Mouse (Mus musculus): ENCODE results near the gene Ogfod3.

The Ogfod3 gene

GRCm38 (mm10) chr11:121204161-121205006 lies at the start of gene Ogfod3, which contains the start of gene Hexdc:
Ogfod3 (minus strand) TSS chr11:121204711.
Hexdc (plus strand) TSS chr11:121204433.
- peak; percentile 97 to 98 for DNase-seq

- no peak for DNase-seq
Observed at GRCm38 (mm10) chr11:121250196-121250595, 45.7 kb upstream of the Ogfod3 start.

- no peak for DNase-seq
Observed at GRCm38 (mm10) chr11:121239669-121240068, 35.2 kb upstream of the Ogfod3 start.

DNA sequence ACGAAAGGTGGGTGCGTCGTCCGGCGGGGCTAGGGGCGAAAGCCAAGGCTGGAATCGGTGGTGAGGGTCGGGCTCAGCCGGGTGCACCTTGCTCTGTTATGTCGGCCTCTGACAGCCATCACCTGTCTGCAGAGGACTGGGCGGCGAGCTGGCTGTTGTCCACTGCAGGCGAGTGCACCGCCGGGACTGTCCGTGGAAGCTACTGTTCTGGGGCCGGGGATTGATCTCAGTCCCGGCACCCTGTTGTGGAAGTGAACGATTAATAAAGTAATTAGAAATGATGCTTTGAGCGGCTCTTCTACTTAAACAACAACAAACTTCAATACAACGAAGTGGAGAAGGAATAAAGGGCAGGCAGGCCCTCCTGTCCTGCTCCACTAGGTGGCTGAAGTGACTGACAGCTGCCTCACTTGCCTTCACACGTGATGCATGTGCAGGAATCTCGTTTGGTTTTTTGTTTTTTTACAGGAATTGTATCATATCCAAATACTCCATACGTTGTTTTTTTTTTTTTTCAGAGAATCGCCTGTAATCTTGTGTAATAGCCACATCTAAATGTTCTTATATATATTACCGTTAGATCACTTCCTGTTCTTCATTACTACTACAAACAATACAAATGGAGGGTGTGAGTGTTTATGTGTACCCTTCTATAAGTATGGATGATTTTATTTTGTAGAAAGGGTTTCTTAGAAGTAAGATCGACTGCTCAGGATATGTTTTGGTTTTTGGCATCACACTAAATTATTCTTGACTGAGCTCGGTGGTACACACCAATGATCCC lies 33.0 kb upstream of the Ogfod3 start:
- no peak for DNase-seq

DNA sequence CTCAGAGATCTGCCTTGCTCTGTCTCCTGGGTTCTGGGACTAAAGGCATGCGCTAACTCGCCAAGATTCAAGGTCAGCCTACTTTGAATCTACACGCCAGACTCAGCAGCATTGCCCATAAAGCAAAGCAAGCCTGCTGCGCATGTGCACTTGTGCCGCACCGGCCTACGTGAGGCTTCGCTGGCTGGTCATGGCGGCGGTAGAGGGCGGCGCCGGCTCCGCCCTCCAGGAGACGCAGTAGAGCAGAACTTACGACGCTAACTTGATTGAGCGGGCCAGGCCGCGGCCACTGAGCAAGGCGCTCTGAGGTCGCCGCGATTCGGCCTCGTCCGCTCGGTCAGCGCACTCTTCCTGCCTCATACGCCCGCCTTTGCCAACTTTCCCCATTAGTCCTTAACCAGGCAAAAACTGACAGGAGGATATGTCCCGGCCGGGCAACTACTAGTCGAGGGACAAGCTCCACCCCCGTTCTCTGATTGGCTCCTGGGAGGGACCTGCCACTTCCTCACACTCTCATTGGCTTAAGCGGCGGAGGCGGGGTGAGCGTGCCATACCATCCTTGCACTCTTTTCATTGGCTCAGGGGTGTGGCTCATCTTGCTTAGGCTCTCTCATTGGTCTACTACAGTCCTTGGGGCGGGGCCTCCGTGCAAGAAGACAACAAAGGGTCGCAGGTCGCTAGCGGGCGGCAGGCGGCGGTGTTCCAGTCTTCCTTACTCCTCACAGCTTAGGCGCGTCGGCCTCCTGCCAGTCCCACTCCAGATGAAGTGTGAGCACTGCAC lies 32.2 kb upstream of the Ogfod3 start, which contains the start of gene Narf:
Gene Narf (plus strand): TSS at position 690 of the 781 bp plus-strand sequence.
- peak; percentile 96 to 97 for DNase-seq

DNA sequence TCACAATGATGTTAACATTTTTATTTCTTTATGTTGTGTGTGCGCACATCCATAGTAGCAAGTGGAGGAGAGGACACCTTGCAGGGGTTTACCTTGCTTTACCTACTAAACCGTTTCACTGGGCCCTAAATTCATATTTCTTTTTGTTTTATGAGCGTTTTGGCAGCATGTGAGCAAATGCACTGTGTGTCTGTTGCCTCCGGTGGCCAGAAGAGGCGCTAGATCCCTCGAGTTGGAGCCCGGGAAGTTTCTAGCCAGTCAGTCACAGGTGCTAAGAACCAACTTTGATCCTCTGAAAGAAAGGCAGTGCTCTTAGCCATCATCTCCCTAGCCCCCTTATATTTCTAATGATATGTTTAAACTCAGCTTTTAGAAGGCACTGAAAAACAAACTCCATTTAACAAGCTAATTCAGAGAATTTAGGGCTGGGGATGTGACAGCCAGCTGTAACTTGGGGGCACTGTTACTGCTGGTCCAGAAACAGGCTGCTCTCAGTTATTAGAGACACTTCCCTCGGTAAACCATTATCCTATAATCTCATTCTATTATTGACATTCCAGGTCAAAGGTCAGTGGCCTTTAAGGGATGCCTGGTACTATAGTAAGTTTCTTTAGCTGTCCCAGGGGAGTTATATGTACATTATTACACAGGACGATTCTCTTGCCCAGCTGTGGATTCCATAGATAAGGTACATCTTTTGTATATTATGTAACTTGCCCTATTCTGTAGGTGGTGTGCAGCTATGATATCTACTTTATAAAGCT lies 31.1 kb upstream of the Ogfod3 start:
- DNase-seq = peak; percentile 74 to 77

- no peak for DNase-seq
Observed at GRCm38 (mm10) chr11:121232706-121233105, 28.2 kb upstream of the Ogfod3 start.

- no peak for DNase-seq
Observed at GRCm38 (mm10) chr11:121231628-121232291, 27.2 kb upstream of the Ogfod3 start.

DNA sequence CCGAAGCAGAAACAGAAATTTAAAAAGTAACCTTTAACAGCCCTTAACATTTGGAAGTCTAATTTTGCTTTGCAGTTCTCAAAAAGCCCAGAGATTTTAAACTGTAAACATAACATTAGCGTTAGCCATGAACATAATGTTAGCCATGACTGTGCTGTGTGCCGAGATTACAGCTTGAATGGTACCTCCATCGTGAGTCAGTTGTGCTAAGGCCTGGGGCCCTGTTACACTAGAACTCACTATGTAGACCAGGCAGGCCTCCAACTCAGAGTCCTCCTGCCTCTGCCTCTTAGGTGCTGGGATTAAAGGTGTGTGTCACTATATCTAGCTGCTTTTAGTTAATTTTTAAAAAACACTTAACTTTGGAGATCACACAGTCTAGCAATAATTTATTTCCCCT lies 26.7 kb upstream of the Ogfod3 start:
- no peak for DNase-seq

DNA sequence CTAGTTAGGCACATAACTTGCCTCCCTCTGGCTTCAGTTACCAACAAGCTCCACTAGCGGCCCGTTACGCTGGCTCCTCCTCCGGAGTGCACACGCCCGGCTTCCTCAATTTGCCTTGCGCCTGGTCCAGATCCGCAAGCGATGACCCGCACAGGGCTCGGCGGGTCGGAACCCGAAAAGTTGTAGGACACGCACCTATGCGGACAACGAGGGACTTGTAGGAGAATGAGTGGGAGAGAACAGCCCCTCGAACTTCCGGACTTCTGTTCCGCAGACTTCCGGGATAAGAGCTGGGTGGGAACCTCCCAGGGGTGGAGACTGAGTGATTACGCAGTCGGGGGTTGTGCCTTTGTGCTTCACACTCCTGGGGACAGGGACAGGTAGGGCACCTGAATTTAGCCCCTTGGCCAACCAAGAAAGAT lies 24.5 kb upstream of the Ogfod3 start, which contains the start of gene Cybc1:
Gene Cybc1 (minus strand): TSS at position 305 of the 422 bp plus-strand sequence.
- DNase-seq = peak; percentile 90 to 92

GRCm38 (mm10) chr11:121228129-121229017 lies 23.9 kb upstream of the Ogfod3 start:
- peak; percentile 39 to 43 for DNase-seq

- no peak for DNase-seq
Observed at GRCm38 (mm10) chr11:121221321-121222010, 17.0 kb upstream of the Ogfod3 start.

GRCm38 (mm10) chr11:121220771-121221170 lies 16.3 kb upstream of the Ogfod3 start:
- no peak for DNase-seq

DNA sequence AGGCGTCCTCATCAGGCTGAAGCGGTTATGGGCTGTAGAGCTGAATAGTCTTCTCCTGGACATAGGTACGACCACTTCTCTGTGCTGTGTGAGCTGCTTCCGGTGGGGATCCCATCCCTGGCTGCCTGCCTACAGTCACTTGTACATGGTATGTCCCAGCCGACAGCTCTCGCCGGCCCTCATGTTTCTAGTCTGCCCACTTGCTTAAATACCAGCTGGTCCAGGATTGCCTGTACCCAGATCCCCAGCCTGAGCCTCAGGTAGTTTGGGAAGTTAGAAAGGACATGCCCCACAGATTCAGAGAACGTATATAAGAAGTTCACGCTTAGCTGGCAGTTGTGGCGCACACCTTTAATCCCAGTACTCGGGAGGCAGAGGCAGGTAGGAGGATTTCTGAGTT lies 15.3 kb upstream of the Ogfod3 start:
- DNase-seq = no peak

- DNase-seq = no peak
Observed at GRCm38 (mm10) chr11:121216831-121217230, 12.3 kb upstream of the Ogfod3 start.

DNA sequence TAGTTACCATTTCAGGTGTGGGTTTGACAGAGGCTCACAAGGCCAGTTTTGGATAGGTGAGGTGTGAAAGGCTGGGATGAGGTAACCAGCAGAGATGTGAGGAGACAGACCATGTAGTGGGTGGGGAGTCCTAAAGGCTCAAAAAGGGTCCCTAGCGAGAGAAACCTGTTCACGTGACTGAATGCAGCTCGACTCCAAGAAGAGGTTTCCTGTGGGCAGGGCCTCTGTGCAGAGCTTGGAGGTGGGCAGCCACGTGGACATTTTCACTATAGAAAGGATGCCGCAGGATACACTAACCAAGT lies 701 bp downstream of the Ogfod3 start:
- DNase-seq = no peak

DNA sequence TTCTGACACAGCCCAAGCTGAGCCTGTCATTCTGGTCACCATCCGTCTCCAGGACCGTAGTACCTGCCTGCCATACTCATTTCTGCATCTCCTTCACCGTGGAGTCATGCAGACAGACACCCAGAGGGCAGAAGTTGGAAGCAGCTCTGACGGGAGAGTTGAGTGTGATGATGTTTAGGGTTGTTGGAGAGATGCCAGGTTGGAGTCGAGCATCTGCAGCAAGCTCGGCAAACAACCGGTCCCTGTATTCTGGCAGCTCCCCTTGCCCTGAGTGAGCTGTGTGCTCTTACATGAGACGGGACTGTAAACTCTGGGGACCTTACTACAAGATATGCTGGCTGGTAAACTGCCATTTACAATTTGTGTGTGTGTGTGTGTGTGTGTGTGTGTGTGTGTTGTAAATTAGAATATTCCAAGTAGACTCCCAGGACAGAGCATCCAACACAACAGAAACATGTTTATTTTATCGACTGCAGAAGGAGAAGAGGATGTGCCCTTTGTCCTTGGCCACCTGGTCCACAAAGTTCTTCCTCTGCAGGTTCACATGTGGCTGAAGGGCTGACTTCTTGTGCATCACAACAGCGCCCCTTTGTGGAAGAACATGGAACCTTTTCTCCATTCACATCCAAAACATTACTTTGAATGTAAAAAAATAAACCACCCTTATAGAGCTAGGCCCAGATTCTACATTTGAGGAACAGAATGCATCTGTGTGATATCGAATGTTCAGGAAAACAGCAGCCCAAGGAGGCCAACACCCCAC lies 2.9 kb downstream of the Ogfod3 start:
- peak; percentile 58 to 62 for DNase-seq

DNA sequence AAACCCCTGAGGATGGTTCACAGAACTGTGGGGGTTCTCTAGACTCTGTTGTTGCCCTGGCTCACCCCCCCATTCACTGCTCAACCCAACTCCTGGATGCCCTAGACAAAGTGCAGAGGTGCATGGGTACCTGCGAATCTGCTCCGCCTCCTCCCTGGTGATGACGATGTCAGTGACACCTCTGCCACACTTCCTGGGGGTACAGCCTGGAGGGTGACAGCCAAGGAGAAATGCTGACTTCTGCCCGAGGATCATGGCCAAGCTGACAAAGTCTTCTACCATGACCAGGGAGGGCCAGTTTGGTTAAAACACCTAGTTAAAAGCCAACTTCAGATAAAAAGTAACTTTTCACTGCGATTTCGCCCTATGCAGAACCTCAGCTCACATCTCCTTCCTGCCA lies 3.7 kb downstream of the Ogfod3 start:
- no peak for DNase-seq

- DNase-seq = no peak
Observed at GRCm38 (mm10) chr11:121199851-121200250, 4.7 kb downstream of the Ogfod3 start.

All from B cell, adult 2 months (primary cell).